In the genomic region with DNA sequence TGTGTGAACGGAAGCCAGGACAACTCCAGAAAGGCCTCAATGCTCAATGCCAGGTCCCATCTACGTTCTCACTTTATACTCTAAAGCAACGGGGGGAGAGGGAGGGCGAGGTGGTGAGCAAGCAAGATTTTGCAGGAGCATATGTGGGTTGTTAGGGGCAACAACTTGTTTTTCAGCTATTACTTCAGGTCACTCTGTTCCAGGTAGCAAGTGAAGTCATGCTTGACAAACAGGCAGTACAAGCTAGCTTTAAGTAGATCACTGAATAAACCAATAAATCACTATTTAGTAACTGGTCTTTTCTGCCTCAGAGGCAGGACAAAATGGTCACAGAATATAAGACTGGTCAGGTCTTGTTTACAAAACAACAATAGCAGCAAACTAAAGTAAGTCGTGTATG, we compare ENCODE assay signal across 23 mouse cellular contexts. TPM values are rescaled to one million over a fixed set of nuclear protein-coding genes. Genes with fewer than 3 reads are reported as not detected.
DNase-seq lines count a peak whose midpoint lies in the region; ATAC-seq and TF ChIP-seq lines count a peak whose summit lies in the region.
"Had no signal": no experiment of that assay in that cellular context is flagged by ENCODE, and none has a peak within 500 bp of the region (broad histone marks: within the 10 kb centered on the region; RNA-seq: fewer than 3 reads in every experiment).

No protein-coding gene starts in this region.

- H3K4me3 ChIP-seq in kidney, embryonic 15.5 days (replicated peaks): no peak overlapping the region
- no peak overlapping the region for H3K4me3 ChIP-seq in kidney, postnatal 0 days (replicated peaks; ENCODE audit: low read depth, low read length)
- no peak overlapping the region for H3K4me3 ChIP-seq in gastrocnemius, adult 2 months
- H3K4me3 ChIP-seq: embryonic facial prominence, embryonic 13.5 days; embryonic facial prominence, embryonic 15.5 days; erythroblast, embryonic 14.5 days; forebrain, embryonic 10.5 days; forebrain, embryonic 12.5 days had no signal

- TF ChIP-seq CTCF in kidney, postnatal 0 days (IDR thresholded peaks at IDR 0.05; ENCODE audit: low read depth): no peak
- no peak for TF ChIP-seq CTCF in gastrocnemius, adult 2 months (IDR thresholded peaks at IDR 0.05)

- H3K9ac ChIP-seq in kidney, embryonic 15.5 days: no peak overlapping the region
- H3K9ac ChIP-seq in kidney, postnatal 0 days (ENCODE audit: low read depth, low read length): no peak overlapping the region
- H3K9ac ChIP-seq: embryonic facial prominence, embryonic 13.5 days; embryonic facial prominence, embryonic 15.5 days; forebrain, embryonic 12.5 days had no signal

- peak; percentile 60; the same call in 1 of the 2 replicates for ATAC-seq in kidney, embryonic 15.5 days (replicated peaks; ENCODE audit: low FRiP score)
- peak; percentile 70 for ATAC-seq in kidney, postnatal 0 days (replicated peaks; ENCODE audit: low FRiP score, low read depth)
- ATAC-seq: forebrain, embryonic 14.5 days had no signal

- DNase-seq in kidney, adult 9 months: peak; percentile 38
- DNase-seq in kidney, adult 18-20 months: no peak
- no peak for DNase-seq in kidney, postnatal 10 days
- DNase-seq in kidney, postnatal 0 days (ENCODE audit: low spot score): no peak
- DNase-seq in kidney, postnatal 25 days: no peak
- peak; percentile 27 for DNase-seq in kidney, postnatal 14 days
- no peak for DNase-seq in gastrocnemius, adult 2 months
- DNase-seq: adrenal gland, postnatal 10 days; adrenal gland, postnatal 25 days; cerebellum, adult 11 months; cerebellum, adult 18-20 months; cerebellum, adult 8-10 months; cerebellum, adult 9-11 months; cerebellum, postnatal 14 days; cerebellum, postnatal 36 days; embryo, embryonic 11 days had no signal

- H3K4me2 ChIP-seq in kidney, embryonic 15.5 days: no peak overlapping the region
- H3K4me2 ChIP-seq in kidney, postnatal 0 days (ENCODE audit: low read length): no peak overlapping the region
- H3K4me2 ChIP-seq: embryonic facial prominence, embryonic 13.5 days; embryonic facial prominence, embryonic 15.5 days; forebrain, embryonic 12.5 days had no signal

- H3K36me3 ChIP-seq in kidney, embryonic 15.5 days: peaks cover 12% of the 10 kb centered on the region
- 0 out of 2 replicates have a peak, but pooled peaks cover 7% of the 10 kb centered on the region for H3K36me3 ChIP-seq in kidney, postnatal 0 days (ENCODE audit: insufficient read depth, low read length)

- intact Hi-C loops in gastrocnemius, adult 2 months (cut with DNase I): no loop called here

- H3K27me3 ChIP-seq in kidney, embryonic 15.5 days: no peaks in the 10 kb centered on the region
- no peaks in the 10 kb centered on the region for H3K27me3 ChIP-seq in kidney, postnatal 0 days (ENCODE audit: insufficient read depth, low read length)
- H3K27me3 ChIP-seq: embryonic facial prominence, embryonic 13.5 days; embryonic facial prominence, embryonic 15.5 days; forebrain, embryonic 12.5 days had no signal

- H3K27ac ChIP-seq in kidney, embryonic 15.5 days: peak overlapping the region; percentile 48; the same call in 1 of the 2 replicates
- peak overlapping the region; percentile 47; the same call in 1 of the 2 replicates for H3K27ac ChIP-seq in kidney, postnatal 0 days
- H3K27ac ChIP-seq in gastrocnemius, adult 2 months: no peak overlapping the region
- H3K27ac ChIP-seq: embryonic facial prominence, embryonic 13.5 days; embryonic facial prominence, embryonic 15.5 days; forebrain, embryonic 10.5 days; forebrain, embryonic 12.5 days had no signal

- no peaks in the 10 kb centered on the region for H3K9me3 ChIP-seq in kidney, embryonic 15.5 days (replicated peaks)
- no peaks in the 10 kb centered on the region for H3K9me3 ChIP-seq in kidney, postnatal 0 days (replicated peaks; ENCODE audit: low read length)
- H3K9me3 ChIP-seq: embryonic facial prominence, embryonic 13.5 days; embryonic facial prominence, embryonic 15.5 days; forebrain, embryonic 10.5 days; forebrain, embryonic 12.5 days had no signal

- 83% methylated on average over 5 of the region's 5 CpGs for WGBS in kidney, embryonic 15.5 days
- WGBS in kidney, postnatal 0 days: 69% methylated on average over 5 of the region's 5 CpGs

- peaks cover 12% of the 10 kb centered on the region for H3K4me1 ChIP-seq in kidney, embryonic 15.5 days
- H3K4me1 ChIP-seq in kidney, postnatal 0 days (replicated peaks; ENCODE audit: insufficient read depth, low read length): peaks cover 7% of the 10 kb centered on the region; the same call in 1 of the 2 replicates
- H3K4me1 ChIP-seq: embryonic facial prominence, embryonic 13.5 days; forebrain, embryonic 12.5 days had no signal

RNA-seq across cellular contexts. Expression of a gene that starts 12.0 kb away (rescaled TPM):
- 35.6 and 35.8 TPM in 2 replicates for polyA plus RNA-seq in kidney, embryonic 15.5 days (2015; fragmentation: Nextera tagmentation; extraction: Ambion mirVana)
- polyA plus RNA-seq in kidney, postnatal 0 days (2015; fragmentation: Nextera tagmentation; extraction: Ambion mirVana): 42.3 and 45.0 TPM in 2 replicates
- 10 to 100 TPM; 16.0 to 17.7 TPM for total RNA-seq in gastrocnemius, adult 2 months (2021)

RNA-seq across cellular contexts. Expression of a gene that starts 33.2 kb away (rescaled TPM):
- 3.0 and 3.8 TPM in 2 replicates for polyA plus RNA-seq in kidney, embryonic 15.5 days (2015; fragmentation: Nextera tagmentation; extraction: Ambion mirVana)
- polyA plus RNA-seq in kidney, postnatal 0 days (2015; fragmentation: Nextera tagmentation; extraction: Ambion mirVana): 4.4 and 4.5 TPM in 2 replicates
- total RNA-seq in gastrocnemius, adult 2 months (2021): 10 to 100 TPM; 15.8 to 21.8 TPM

RNA-seq across cellular contexts. Expression of a gene that starts 38.7 kb away (rescaled TPM):
- 52.0 and 55.9 TPM in 2 replicates for polyA plus RNA-seq in kidney, embryonic 15.5 days (2015; fragmentation: Nextera tagmentation; extraction: Ambion mirVana)
- polyA plus RNA-seq in kidney, postnatal 0 days (2015; fragmentation: Nextera tagmentation; extraction: Ambion mirVana): 42.6 and 51.1 TPM in 2 replicates
- total RNA-seq in gastrocnemius, adult 2 months (2021): 10 to 100 TPM; 55.2 to 55.5 TPM

Comparison
In these comparisons a context has a peak if more than half of its experiments do, and no peak if none do; other contexts are left out.
1. DNase-seq: peak in kidney, adult 9 months (single experiment) and kidney, postnatal 14 days (single experiment); none in kidney, adult 18-20 months (single experiment), kidney, postnatal 10 days (single experiment), kidney, postnatal 0 days (single experiment), kidney, postnatal 25 days (0 of 2) and gastrocnemius, adult 2 months (single experiment).